7 mouse cellular contexts compared by ENCODE assay signal in genomic region chr15:99369391-99370171, GRCm38 (mm10). TPM values are rescaled to one million over a fixed set of nuclear protein-coding genes. Genes with fewer than 3 reads are reported as not detected.
DNase-seq lines count a peak whose midpoint lies in the region; ATAC-seq and TF ChIP-seq lines count a peak whose summit lies in the region.

No protein-coding gene starts in this region.

- H3K4me3 ChIP-seq in C2C12 (ENCODE audit: insufficient read depth, poor library complexity, severe bottlenecking) = peak overlapping the region; percentile 69
- peak overlapping the region; percentile 97 for H3K4me3 ChIP-seq in embryonic fibroblast, embryonic 13.5 days (ENCODE audit: insufficient read depth, low read length)
- peak overlapping the region; percentile 84 for H3K4me3 ChIP-seq in hindbrain, embryonic 13.5 days
- peak overlapping the region; percentile 61 for H3K4me3 ChIP-seq in liver, embryonic 15.5 days (replicated peaks)
- peak overlapping the region; percentile 82 for H3K4me3 ChIP-seq in stomach, embryonic 14.5 days (ENCODE audit: low read depth, low read length)

- TF ChIP-seq CTCF in C2C12 (IDR thresholded peaks at IDR 0.05; ENCODE audit: control insufficient read depth, insufficient read depth, insufficient read length) = no peak
- TF ChIP-seq CTCF in embryonic fibroblast, embryonic 13.5 days (IDR thresholded peaks at IDR 0.05; ENCODE audit: borderline replicate concordance, insufficient read depth, low read length) = no peak

- peaks cover 47% of the 10 kb centered on the region for H3K79me3 ChIP-seq in C2C12 (ENCODE audit: low read depth)

- peak; percentile 52 for DNase-seq in 416B (ENCODE audit: low read depth)
- DNase-seq in layer of hippocampus, postnatal 25 days (ENCODE audit: extremely low spot score in 1 of 2, low spot score in 1 of 2) = no peak

- ATAC-seq in hindbrain, embryonic 13.5 days (ENCODE audit: low FRiP score) = no peak
- peak; percentile 12; the same call in 1 of the 2 replicates for ATAC-seq in liver, embryonic 15.5 days (ENCODE audit: insufficient read depth)
- no peak; the same call in 1 of the 2 replicates for ATAC-seq in stomach, embryonic 14.5 days (ENCODE audit: insufficient number of reproducible peaks, insufficient read depth, low FRiP score, low read depth)

- no peaks in the 10 kb centered on the region for H3K9me3 ChIP-seq in hindbrain, embryonic 13.5 days
- no peaks in the 10 kb centered on the region for H3K9me3 ChIP-seq in liver, embryonic 15.5 days (replicated peaks)
- no peaks in the 10 kb centered on the region for H3K9me3 ChIP-seq in stomach, embryonic 14.5 days (ENCODE audit: control insufficient read depth, low read depth, low read length)

- no peaks in the 10 kb centered on the region for H3K27me3 ChIP-seq in C2C12 (ENCODE audit: control insufficient read depth, insufficient read depth, insufficient read length)
- peaks cover 3% of the 10 kb centered on the region; the same call in 1 of the 2 replicates for H3K27me3 ChIP-seq in hindbrain, embryonic 13.5 days
- peaks cover 47% of the 10 kb centered on the region for H3K27me3 ChIP-seq in liver, embryonic 15.5 days
- no peaks in the 10 kb centered on the region for H3K27me3 ChIP-seq in stomach, embryonic 14.5 days (ENCODE audit: control insufficient read depth, insufficient read depth, low read length)

- peak overlapping the region; percentile 76 for H3K27ac ChIP-seq in embryonic fibroblast, embryonic 13.5 days (ENCODE audit: insufficient read depth, low read length)
- H3K27ac ChIP-seq in hindbrain, embryonic 13.5 days = peak overlapping the region; percentile 91
- no peak overlapping the region; the same call in 1 of the 2 replicates for H3K27ac ChIP-seq in liver, embryonic 15.5 days (replicated peaks)
- peak overlapping the region; percentile 93 for H3K27ac ChIP-seq in stomach, embryonic 14.5 days (ENCODE audit: low read length)

- H3K4me2 ChIP-seq in hindbrain, embryonic 13.5 days = peak overlapping the region; percentile 72
- peak overlapping the region; percentile 70 for H3K4me2 ChIP-seq in liver, embryonic 15.5 days
- peak overlapping the region; percentile 75 for H3K4me2 ChIP-seq in stomach, embryonic 14.5 days (replicated peaks; ENCODE audit: low read depth, low read length)

- H3K4me1 ChIP-seq in embryonic fibroblast, embryonic 13.5 days (ENCODE audit: control insufficient read depth, insufficient read depth, low read length) = peaks cover 11% of the 10 kb centered on the region
- H3K4me1 ChIP-seq in hindbrain, embryonic 13.5 days (replicated peaks) = peaks cover 23% of the 10 kb centered on the region
- peaks cover 28% of the 10 kb centered on the region for H3K4me1 ChIP-seq in liver, embryonic 15.5 days (replicated peaks)
- peaks cover 16% of the 10 kb centered on the region for H3K4me1 ChIP-seq in stomach, embryonic 14.5 days (ENCODE audit: control insufficient read depth, insufficient read depth, low read length)

- peak overlapping the region; percentile 96 for H3ac ChIP-seq in C2C12 (ENCODE audit: control insufficient read depth, insufficient read length, low read depth)

- 2% methylated on average over 27 of the region's 39 CpGs for WGBS in hindbrain, embryonic 13.5 days
- 2% methylated on average over 25 of the region's 39 CpGs for WGBS in liver, embryonic 15.5 days (ENCODE audit: insufficient replicate concordance)
- WGBS in stomach, embryonic 14.5 days = 1% methylated on average over 38 of the region's 39 CpGs

- peaks cover 57% of the 10 kb centered on the region for H3K79me2 ChIP-seq in C2C12 (ENCODE audit: control insufficient read depth, insufficient read depth)

- H3K9ac ChIP-seq in hindbrain, embryonic 13.5 days = peak overlapping the region; percentile 89
- H3K9ac ChIP-seq in liver, embryonic 15.5 days = peak overlapping the region; percentile 56
- peak overlapping the region; percentile 78 for H3K9ac ChIP-seq in stomach, embryonic 14.5 days (replicated peaks; ENCODE audit: low read depth, low read length)

- TF ChIP-seq POLR2A in embryonic fibroblast, embryonic 13.5 days (IDR thresholded peaks at IDR 0.05; ENCODE audit: low read depth, low read length) = 0 out of 2 replicates have a peak, but pooled peaks have one; percentile 16

- H3K36me3 ChIP-seq in C2C12 (ENCODE audit: control insufficient read depth, insufficient read depth) = peaks cover 3% of the 10 kb centered on the region
- H3K36me3 ChIP-seq in hindbrain, embryonic 13.5 days = no peaks in the 10 kb centered on the region
- no peaks in the 10 kb centered on the region for H3K36me3 ChIP-seq in liver, embryonic 15.5 days (replicated peaks)
- H3K36me3 ChIP-seq in stomach, embryonic 14.5 days (ENCODE audit: control insufficient read depth, insufficient read depth, low read length) = no peaks in the 10 kb centered on the region

TF ChIP-seq in C2C12, 6 proteins besides CTCF, POLR2A, EP300 and RAD21:
- TF ChIP-seq MYOD1 (IDR thresholded peaks at IDR 0.05; ENCODE audit: control insufficient read depth, insufficient read length, low read depth) (no peak), USF1 (IDR thresholded peaks at IDR 0.05; ENCODE audit: low read depth) (no peak), MYOG (IDR thresholded peaks at IDR 0.05; ENCODE audit: control insufficient read depth, extremely low read depth, insufficient read length) (no peak), FOSL1 (IDR thresholded peaks at IDR 0.05; ENCODE audit: insufficient read depth, low read length, poor library complexity, severe bottlenecking) (no peak), CEBPB (IDR thresholded peaks at IDR 0.05; ENCODE audit: low read depth) (no peak), MAX (IDR thresholded peaks at IDR 0.05) (no peak)

RNA-seq across cellular contexts. Expression of gene Fmnl3, which starts 0.7 kb away (rescaled TPM):
- 76.6 TPM for polyA plus RNA-seq in C2C12 (2012; fragmentation: generic; extraction: Trizol)
- polyA plus RNA-seq in embryonic fibroblast, embryonic 13.5 days (2011; ENCODE audit: insufficient read length, low read depth, missing spikeins) = 49.5 and 51.2 TPM in 2 replicates
- polyA plus RNA-seq in hindbrain, embryonic 13.5 days (2015; fragmentation: Nextera tagmentation; extraction: Ambion mirVana) = 8.2 and 8.8 TPM in 2 replicates
- polyA plus RNA-seq in liver, embryonic 15.5 days (2015; fragmentation: Nextera tagmentation; extraction: Ambion mirVana) = 3.5 and 3.8 TPM in 2 replicates
- 21.5 and 23.1 TPM in 2 replicates for polyA plus RNA-seq in stomach, embryonic 14.5 days (2014; fragmentation: Nextera tagmentation; extraction: Ambion mirVana)
- 10 to 100 TPM in 1 of 2 experiments, 1 to 10 TPM in 1; 9.3 to 11.3 TPM for total RNA-seq in layer of hippocampus, postnatal 25 days (2021)

RNA-seq across cellular contexts. Expression of gene Tmbim6, which starts 23.1 kb away (rescaled TPM):
- polyA plus RNA-seq in C2C12 (2012; fragmentation: generic; extraction: Trizol) = 372 TPM
- polyA plus RNA-seq in embryonic fibroblast, embryonic 13.5 days (2011; ENCODE audit: insufficient read length, low read depth, missing spikeins) = 419 and 479 TPM in 2 replicates
- polyA plus RNA-seq in hindbrain, embryonic 13.5 days (2015; fragmentation: Nextera tagmentation; extraction: Ambion mirVana) = 255 and 257 TPM in 2 replicates
- polyA plus RNA-seq in liver, embryonic 15.5 days (2015; fragmentation: Nextera tagmentation; extraction: Ambion mirVana) = 278 and 304 TPM in 2 replicates
- 317 and 355 TPM in 2 replicates for polyA plus RNA-seq in stomach, embryonic 14.5 days (2014; fragmentation: Nextera tagmentation; extraction: Ambion mirVana)
- 100 to 1,000 TPM; 359 to 369 TPM for total RNA-seq in layer of hippocampus, postnatal 25 days (2021)
